Mouse (Mus musculus) cerebellum, adult 2 months (tissue): Measurements from ENCODE around the gene Abtb1.

ENCODE experiments used
- CTCF ChIP-seq: fragments of 200-500 bp; IDR thresholded peaks from 2 replicates; pipeline ENCODE4 v1.5.1; 2011; ENCODE audit warnings: low read depth, mild to moderate bottlenecking, control low read depth, low read length, moderate library complexity, borderline replicate concordance; ENCODE audit not compliant: insufficient read depth
- POLR2A ChIP-seq: fragments of 200-500 bp; IDR thresholded peaks from 2 replicates; pipeline ENCODE4 v1.6.1; 2011; ENCODE audit warnings: low read length, control low read depth, borderline replicate concordance; ENCODE audit not compliant: insufficient read depth

GRCm38 (mm10) chr6:88839135-88839970 lies 2.4 kb downstream of the Abtb1 start:
- TF ChIP-seq POLR2A (no peak), CTCF (no peak)
